Mouse (Mus musculus): ENCODE results near the gene Lrrn2. TPM values are rescaled to one million over a fixed set of nuclear protein-coding genes. Genes with fewer than 3 reads are reported as not detected.

Lrrn2 gene
- total and polyA plus RNA-seq, 3 experiments: not detected

DNA sequence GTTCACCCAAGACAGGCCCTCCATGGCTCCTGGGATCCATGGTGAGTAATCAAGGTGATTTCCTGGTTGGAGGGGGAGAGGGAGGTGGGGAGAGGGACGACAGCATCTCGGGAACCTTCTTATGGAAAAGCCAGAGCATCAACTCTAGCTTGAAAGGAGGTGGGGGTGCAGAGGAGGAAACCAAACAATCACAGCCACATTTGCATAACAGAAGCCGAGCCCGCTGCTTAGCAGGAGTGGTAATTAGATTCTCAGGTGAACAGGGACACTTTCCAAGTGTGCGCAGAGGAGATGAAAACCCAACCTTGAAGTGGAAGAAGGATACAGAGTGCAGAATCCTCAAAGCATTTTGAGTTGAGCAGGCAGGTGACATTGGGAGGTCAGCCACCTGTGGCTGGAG, 29.3 kb upstream of the Lrrn2 start:
- Histone ChIP-seq H3K9ac (ENCODE audit: control insufficient read depth, low read depth, low read length, poor library complexity, severe bottlenecking) (no peak overlapping the region), H3K4me3 (ENCODE audit: control insufficient read depth in 1 of 2, insufficient read depth in 1 of 2, low read depth in 2 of 2, low read length in 2 of 2) (no peak overlapping the region), H3K27ac (ENCODE audit: control insufficient read depth, low read depth, low read length) (no peak overlapping the region), H3K4me1 (ENCODE audit: control insufficient read depth in 1 of 2, insufficient read depth in 2 of 2, low read length in 2 of 2) (no peaks in the 10 kb centered on the region), H3K79me2 (ENCODE audit: control insufficient read depth, insufficient read depth, low read length, poor library complexity) (no peaks in the 10 kb centered on the region), H3K27me3 (ENCODE audit: control insufficient read depth in 1 of 2, insufficient read depth in 2 of 2, low read length in 2 of 2) (peaks cover 6 to 13% of the 10 kb centered on the region in 2 experiments), H3K36me3 (ENCODE audit: control insufficient read depth in 1 of 2, insufficient read depth in 2 of 2, low read length in 2 of 2) (no peaks in the 10 kb centered on the region), H3K9me3 (replicated peaks; ENCODE audit: insufficient read depth, low read length) (no peaks in the 10 kb centered on the region)
- TF ChIP-seq ELF1 (IDR thresholded peaks at IDR 0.05; ENCODE audit: low read depth, low read length) (no peak), MYB (IDR thresholded peaks at IDR 0.05; ENCODE audit: low read depth, low read length) (no peak), ZC3H11A (IDR thresholded peaks at IDR 0.05; ENCODE audit: low read depth, low read length) (no peak), POLR2A (IDR thresholded peaks at IDR 0.05; ENCODE audit: control insufficient read depth in 1 of 2, insufficient read depth in 1 of 2, low read depth in 1 of 2, low read length in 2 of 2, poor library complexity in 1 of 2) (no peak), USF2 (IDR thresholded peaks at IDR 0.05; ENCODE audit: borderline replicate concordance in 1 of 2, insufficient read depth in 1 of 2, low read depth in 1 of 2, low read length in 2 of 2) (no peak), MAZ (IDR thresholded peaks at IDR 0.05; ENCODE audit: low read depth, low read length) (no peak)
- DNase-seq (ENCODE audit: low read depth, low spot score): no peak

GRCm38 (mm10) chr1:132851296-132851695, 28.8 kb upstream of the Lrrn2 start:
- H3K27ac ChIP-seq (ENCODE audit: control insufficient read depth, low read depth, low read length): no peak overlapping the region
- no peaks in the 10 kb centered on the region for H3K4me1 ChIP-seq (ENCODE audit: control insufficient read depth in 1 of 2, insufficient read depth in 2 of 2, low read length in 2 of 2)
- H3K79me2 ChIP-seq (ENCODE audit: control insufficient read depth, insufficient read depth, low read length, poor library complexity): no peaks in the 10 kb centered on the region
- H3K9ac ChIP-seq (ENCODE audit: control insufficient read depth, low read depth, low read length, poor library complexity, severe bottlenecking): no peak overlapping the region
- no peak for TF ChIP-seq ZNF384 (IDR thresholded peaks at IDR 0.05; ENCODE audit: low read depth, low read length)
- no peak for TF ChIP-seq POLR2AphosphoS5 (IDR thresholded peaks at IDR 0.05; ENCODE audit: borderline replicate concordance, low read depth, low read length)
- TF ChIP-seq POLR2AphosphoS2 (IDR thresholded peaks at IDR 0.05; ENCODE audit: low read length): no peak
- no peak for TF ChIP-seq RAD21 (IDR thresholded peaks at IDR 0.05; ENCODE audit: low read depth, low read length)
- no peak for TF ChIP-seq TCF12 (IDR thresholded peaks at IDR 0.05; ENCODE audit: low read depth, low read length)
- TF ChIP-seq ZC3H11A (IDR thresholded peaks at IDR 0.05; ENCODE audit: low read depth, low read length): no peak
- no peak for TF ChIP-seq MYC (IDR thresholded peaks at IDR 0.05; ENCODE audit: low read depth, low read length)
- no peaks in the 10 kb centered on the region for H3K9me3 ChIP-seq (replicated peaks; ENCODE audit: insufficient read depth, low read length)
- H3K27me3 ChIP-seq (ENCODE audit: control insufficient read depth in 1 of 2, insufficient read depth in 2 of 2, low read length in 2 of 2): peaks cover 7 to 15% of the 10 kb centered on the region in 2 experiments
- no peak overlapping the region for H3K4me3 ChIP-seq (ENCODE audit: control insufficient read depth in 1 of 2, insufficient read depth in 1 of 2, low read depth in 2 of 2, low read length in 2 of 2)
- DNase-seq (ENCODE audit: low read depth, low spot score): no peak
- no peaks in the 10 kb centered on the region for H3K36me3 ChIP-seq (ENCODE audit: control insufficient read depth in 1 of 2, insufficient read depth in 2 of 2, low read length in 2 of 2)

- Histone ChIP-seq H3K79me2 (ENCODE audit: control insufficient read depth, insufficient read depth, low read length, poor library complexity) (no peaks in the 10 kb centered on the region), H3K9ac (ENCODE audit: control insufficient read depth, low read depth, low read length, poor library complexity, severe bottlenecking) (no peak overlapping the region), H3K27me3 (ENCODE audit: control insufficient read depth in 1 of 2, insufficient read depth in 2 of 2, low read length in 2 of 2) (peaks cover 7 to 17% of the 10 kb centered on the region in 2 experiments), H3K9me3 (replicated peaks; ENCODE audit: insufficient read depth, low read length) (no peaks in the 10 kb centered on the region), H3K4me1 (ENCODE audit: control insufficient read depth in 1 of 2, insufficient read depth in 2 of 2, low read length in 2 of 2) (no peaks in the 10 kb centered on the region), H3K36me3 (ENCODE audit: control insufficient read depth in 1 of 2, insufficient read depth in 2 of 2, low read length in 2 of 2) (no peaks in the 10 kb centered on the region), H3K4me3 (ENCODE audit: control insufficient read depth in 1 of 2, insufficient read depth in 1 of 2, low read depth in 2 of 2, low read length in 2 of 2) (no peak overlapping the region), H3K27ac (ENCODE audit: control insufficient read depth, low read depth, low read length) (no peak overlapping the region)
- no peak for DNase-seq (ENCODE audit: low read depth, low spot score)
- TF ChIP-seq RCOR1 (IDR thresholded peaks at IDR 0.05; ENCODE audit: low read depth, low read length) (no peak), KAT2A (conservative IDR thresholded peaks at IDR 0.05; ENCODE audit: low read depth, low read length) (no peak), SMC3 (IDR thresholded peaks at IDR 0.05; ENCODE audit: low read depth, low read length) (no peak), TBP (IDR thresholded peaks at IDR 0.05; ENCODE audit: low read depth, low read length) (no peak), MEF2A (IDR thresholded peaks at IDR 0.05; ENCODE audit: extremely low read depth, insufficient replicate concordance, low read depth, low read length, poor library complexity, severe bottlenecking) (no peak), GABPA (IDR thresholded peaks at IDR 0.05; ENCODE audit: low read depth, low read length) (no peak), CHD2 (IDR thresholded peaks at IDR 0.05; ENCODE audit: low read length) (no peak), RAD21 (IDR thresholded peaks at IDR 0.05; ENCODE audit: low read depth, low read length) (no peak), USF1 (IDR thresholded peaks at IDR 0.05; ENCODE audit: low read depth, low read length) (no peak), EP300 (IDR thresholded peaks at IDR 0.05; ENCODE audit: low read depth in 1 of 2, low read length in 2 of 2) (no peak)
These were observed 28.3 kb upstream of the Lrrn2 start for GRCm38 (mm10) chr1:132851771-132852170.
